Mouse (Mus musculus) myocyte (in vitro differentiated cells): ENCODE data around the gene Jag1. TPM values are rescaled to one million over a fixed set of nuclear protein-coding genes. Genes with fewer than 3 reads are reported as not detected.

Experiments used
- H3K27me3 ChIP-seq: one replicate; pipeline ENCODE4 v1.6.1; 2011; ENCODE audit not compliant: control insufficient read depth, insufficient read depth, insufficient read length
- H3K36me3 ChIP-seq: one replicate; pipeline ENCODE4 v1.6.1; 2011; ENCODE audit not compliant: control insufficient read depth, insufficient read depth
- H3K4me2 ChIP-seq: one replicate; pipeline ENCODE4 v1.6.1; 2011; ENCODE audit warnings: low read depth, control low read depth
- H3K4me3 ChIP-seq: one replicate; pipeline ENCODE4 v1.5.1; 2011; ENCODE audit warnings: mild to moderate bottlenecking, control low read depth, moderate library complexity
- H3K79me2 ChIP-seq: one replicate; pipeline ENCODE4 v1.6.1; 2011; ENCODE audit not compliant: control insufficient read depth, insufficient read depth
- H3ac ChIP-seq: one replicate; pipeline ENCODE4 v1.6.1; 2011; ENCODE audit not compliant: control insufficient read depth, insufficient read length
- CEBPB ChIP-seq: IDR thresholded peaks from 2 replicates; pipeline ENCODE4 v1.6.1; 2011; ENCODE audit warnings: mild to moderate bottlenecking, moderate library complexity; ENCODE audit not compliant: poor library complexity, insufficient read depth, severe bottlenecking
- E2F4 ChIP-seq: IDR thresholded peaks from one replicate; pipeline ENCODE4 v1.6.1; 2011; ENCODE audit warnings: mild to moderate bottlenecking, control low read depth, moderate library complexity; ENCODE audit not compliant: insufficient read depth
- MAX ChIP-seq: IDR thresholded peaks from one replicate; pipeline ENCODE4 v1.6.1; 2011; ENCODE audit warnings: low read depth, mild to moderate bottlenecking, control low read depth
- MYOD1 ChIP-seq, 3 experiments: IDR thresholded peaks; one replicate each; pipeline ENCODE4 v1.6.1; 2011; ENCODE audit warnings: control low read depth in 2 of 3, low read depth in 2 of 3, mild to moderate bottlenecking in 2 of 3, moderate library complexity in 1 of 3; ENCODE audit not compliant: insufficient read length in 2 of 3, control insufficient read depth in 1 of 3
- MYOG ChIP-seq, 3 experiments: IDR thresholded peaks; one replicate each; pipeline ENCODE4 v1.6.1; 2011; ENCODE audit warnings: control low read depth in 2 of 3, low read depth in 2 of 3, mild to moderate bottlenecking in 2 of 3; ENCODE audit not compliant: insufficient read length in 2 of 3, control insufficient read depth in 1 of 3, insufficient read depth in 1 of 3
- POLR2A ChIP-seq: IDR thresholded peaks from one replicate; pipeline ENCODE4 v1.6.1; 2011; ENCODE audit warnings: low read depth, mild to moderate bottlenecking, control low read depth, moderate library complexity; ENCODE audit not compliant: insufficient read length
- POLR2AphosphoS2 ChIP-seq: IDR thresholded peaks from one replicate; pipeline ENCODE4 v1.6.1; 2011; ENCODE audit warnings: low read depth, control low read depth; ENCODE audit not compliant: insufficient read length
- REST ChIP-seq: IDR thresholded peaks from one replicate; pipeline ENCODE4 v1.6.1; 2011; ENCODE audit warnings: mild to moderate bottlenecking, control low read depth, moderate library complexity; ENCODE audit not compliant: insufficient read depth, insufficient read length
- SRF ChIP-seq: IDR thresholded peaks from one replicate; pipeline ENCODE4 v1.6.1; 2011; ENCODE audit warnings: low read depth; ENCODE audit not compliant: control insufficient read depth, insufficient read length
- TCF12 ChIP-seq: IDR thresholded peaks from one replicate; pipeline ENCODE4 v1.6.1; 2011; ENCODE audit warnings: mild to moderate bottlenecking, control low read depth; ENCODE audit not compliant: poor library complexity, insufficient read depth, severe bottlenecking
- TCF3 ChIP-seq: IDR thresholded peaks from one replicate; pipeline ENCODE4 v1.6.1; 2011; ENCODE audit warnings: low read depth, control low read depth; ENCODE audit not compliant: insufficient read length
- USF1 ChIP-seq: IDR thresholded peaks from one replicate; pipeline ENCODE4 v1.6.1; 2011; ENCODE audit warnings: low read depth, mild to moderate bottlenecking, control low read depth, moderate library complexity
- polyA plus RNA-seq: library from polyadenylated mRNA; unstranded; fragments of >200 nt; fragmentation: generic; extraction: Trizol; gene quantifications from one replicate; pipeline ENCODE4 v1.2.1, GENCODE M21; 2012; ENCODE audit warnings: missing spikeins

Jag1 gene
- polyA plus RNA-seq, 1 experiment, result 17.9 TPM

DNA sequence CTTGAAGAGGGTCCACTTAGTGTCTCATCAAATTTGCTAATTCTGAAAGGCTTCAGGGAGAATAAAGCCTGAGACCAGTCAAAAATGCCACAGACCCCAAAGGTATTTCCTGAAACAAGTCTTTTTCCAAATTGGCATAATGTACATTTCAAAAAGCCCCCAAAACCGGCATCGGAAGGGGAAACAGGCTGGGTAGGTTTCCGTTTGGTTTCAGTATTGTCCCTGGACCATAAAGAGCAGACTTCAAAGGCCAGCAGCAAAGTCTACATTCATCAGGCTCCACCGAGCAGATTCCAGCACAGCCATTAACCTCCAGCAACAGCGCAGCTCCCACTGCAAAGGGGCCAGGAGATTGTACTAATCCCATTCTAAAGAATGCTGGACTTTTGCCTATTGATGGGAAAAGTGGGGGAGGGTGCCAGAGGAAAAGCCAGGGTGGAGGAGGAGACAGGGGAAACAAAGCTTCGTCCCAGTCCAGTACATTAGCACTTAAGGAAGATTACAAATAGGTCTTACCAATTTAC lies 17.2 kb downstream of the Jag1 start:
- no peaks in the 10 kb centered on the region for H3K79me2 ChIP-seq
- TF ChIP-seq MYOD1 (IDR thresholded peaks at IDR 0.05; ENCODE audit: control insufficient read depth in 1 of 3, insufficient read length in 2 of 3, low read depth in 2 of 3), result no peak
- TF ChIP-seq MYOG (IDR thresholded peaks at IDR 0.05; ENCODE audit: control insufficient read depth in 1 of 3, insufficient read depth in 1 of 3, insufficient read length in 2 of 3, low read depth in 2 of 3), result no peak
- TF ChIP-seq TCF12, result no peak
- peaks cover 58% of the 10 kb centered on the region for H3K36me3 ChIP-seq
- no peak overlapping the region for H3K4me3 ChIP-seq
- no peak overlapping the region for H3K4me2 ChIP-seq
- H3ac ChIP-seq, result no peak overlapping the region
- H3K27me3 ChIP-seq, result no peaks in the 10 kb centered on the region

DNA sequence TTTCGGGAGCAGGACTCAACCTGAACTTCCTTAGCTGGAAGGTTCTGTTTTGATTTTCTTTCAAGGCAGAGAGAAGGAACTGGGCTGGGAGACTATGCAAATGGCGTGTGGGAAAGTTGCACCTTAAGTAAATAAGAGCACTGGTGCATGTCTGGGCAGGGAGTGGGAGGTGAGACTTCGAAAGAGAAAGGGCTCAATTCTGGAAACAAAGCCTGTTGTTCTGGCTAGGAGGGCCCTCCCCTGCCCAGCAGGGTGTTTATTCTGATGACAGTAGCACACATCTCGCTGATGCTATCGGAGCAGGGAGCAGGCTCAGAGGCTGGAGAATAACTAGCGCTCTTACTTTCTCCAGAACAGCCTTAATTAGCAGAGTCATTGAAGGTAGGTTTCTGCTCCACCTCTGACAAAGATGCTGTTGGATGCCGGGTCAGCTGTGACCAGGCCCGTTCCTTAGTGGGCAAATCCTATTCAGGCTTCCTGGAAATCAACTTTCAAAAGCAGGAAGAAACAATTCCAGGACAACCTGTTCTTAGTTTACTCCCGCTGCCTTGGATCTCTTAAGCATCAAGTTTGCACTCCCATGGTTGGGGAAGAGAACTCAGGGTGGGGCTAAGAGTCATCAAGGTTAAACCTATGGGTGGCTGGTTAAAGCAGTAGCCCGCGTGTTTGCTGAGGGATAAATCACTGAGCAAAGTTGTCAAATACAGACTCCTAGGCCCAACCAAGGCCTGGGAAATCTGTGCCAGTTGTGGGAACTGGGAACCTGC lies 18.0 kb downstream of the Jag1 start:
- TF ChIP-seq SRF (no peak), REST (no peak), E2F4 (no peak), MYOG (IDR thresholded peaks at IDR 0.05; ENCODE audit: control insufficient read depth in 1 of 3, insufficient read depth in 1 of 3, insufficient read length in 2 of 3, low read depth in 2 of 3) (no peak), TCF12 (no peak), MAX (no peak), TCF3 (no peak), CEBPB (no peak), USF1 (no peak), MYOD1 (IDR thresholded peaks at IDR 0.05; ENCODE audit: control insufficient read depth in 1 of 3, insufficient read length in 2 of 3, low read depth in 2 of 3) (no peak), POLR2A (no peak), POLR2AphosphoS2 (no peak)
- Histone ChIP-seq H3K27me3 (no peaks in the 10 kb centered on the region), H3K4me2 (no peak overlapping the region), H3K36me3 (peaks cover 58% of the 10 kb centered on the region), H3ac (no peak overlapping the region), H3K4me3 (no peak overlapping the region), H3K79me2 (no peaks in the 10 kb centered on the region)

DNA sequence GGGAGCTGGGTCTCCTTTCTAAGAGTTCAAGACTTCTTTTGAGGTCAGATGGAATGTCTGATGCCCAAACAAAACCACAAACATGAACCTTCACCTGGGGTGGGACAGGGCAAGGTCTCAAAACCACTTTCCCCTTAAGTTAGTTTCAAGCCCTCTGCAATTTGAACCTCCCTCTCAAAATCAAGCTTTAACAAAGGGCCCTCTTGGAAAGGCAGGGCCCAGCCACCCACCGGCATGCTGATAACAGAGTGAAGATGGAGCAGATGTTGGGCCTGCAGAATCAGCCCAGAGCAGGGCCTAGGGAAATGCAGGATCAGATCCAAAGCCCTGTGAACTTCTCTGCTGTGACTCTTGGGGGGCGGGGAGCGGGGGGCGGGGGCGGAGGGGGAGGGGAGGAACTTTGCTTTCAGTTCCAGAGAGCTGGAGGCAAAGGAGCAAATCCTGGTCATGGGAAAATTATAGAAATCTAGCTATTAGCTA lies 19.4 kb downstream of the Jag1 start:
- peaks cover 58% of the 10 kb centered on the region for H3K36me3 ChIP-seq

DNA sequence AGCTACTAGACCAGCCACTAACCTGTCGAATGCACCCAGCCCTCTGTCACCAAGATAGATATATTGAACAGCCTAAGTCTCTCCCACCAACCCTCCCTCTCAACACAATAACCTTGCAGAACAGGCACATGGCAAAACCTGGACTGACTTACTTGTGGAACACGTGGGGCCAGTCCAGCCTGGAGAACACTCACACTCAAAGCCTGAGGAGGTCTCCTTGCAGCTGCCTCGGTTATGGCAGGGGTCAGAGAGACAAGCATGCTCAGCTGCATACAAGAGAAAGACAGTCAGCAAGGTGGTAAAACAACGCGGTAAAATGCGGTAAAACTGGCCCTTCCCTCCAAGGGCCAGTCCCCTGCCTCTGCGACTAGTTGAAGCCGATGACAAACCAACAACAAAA lies 22.1 kb downstream of the Jag1 start:
- TF ChIP-seq SRF (no peak), POLR2A (no peak), POLR2AphosphoS2 (no peak), REST (no peak), E2F4 (no peak), CEBPB (no peak), MAX (no peak), TCF3 (no peak), TCF12 (no peak), MYOG (IDR thresholded peaks at IDR 0.05; ENCODE audit: control insufficient read depth in 1 of 3, insufficient read depth in 1 of 3, insufficient read length in 2 of 3, low read depth in 2 of 3) (no peak), USF1 (no peak)
- Histone ChIP-seq H3K36me3 (peaks cover 65% of the 10 kb centered on the region), H3K27me3 (no peaks in the 10 kb centered on the region), H3K4me3 (no peak overlapping the region), H3ac (no peak overlapping the region), H3K79me2 (no peaks in the 10 kb centered on the region), H3K4me2 (no peak overlapping the region)

More for the DNA sequence above, 19.4 kb downstream of the Jag1 start:
- H3K27me3 ChIP-seq, result no peaks in the 10 kb centered on the region
- TF ChIP-seq MYOG (IDR thresholded peaks at IDR 0.05; ENCODE audit: control insufficient read depth in 1 of 3, insufficient read depth in 1 of 3, insufficient read length in 2 of 3, low read depth in 2 of 3) (no peak), CEBPB (no peak), POLR2AphosphoS2 (no peak), USF1 (no peak), TCF12 (no peak), REST (no peak), POLR2A (no peak), TCF3 (no peak), MYOD1 (IDR thresholded peaks at IDR 0.05; ENCODE audit: control insufficient read depth in 1 of 3, insufficient read length in 2 of 3, low read depth in 2 of 3) (no peak), MAX (no peak), SRF (no peak), E2F4 (no peak)
- H3ac ChIP-seq, result no peak overlapping the region
- no peaks in the 10 kb centered on the region for H3K79me2 ChIP-seq
- H3K4me3 ChIP-seq, result no peak overlapping the region
- H3K4me2 ChIP-seq, result no peak overlapping the region

DNA sequence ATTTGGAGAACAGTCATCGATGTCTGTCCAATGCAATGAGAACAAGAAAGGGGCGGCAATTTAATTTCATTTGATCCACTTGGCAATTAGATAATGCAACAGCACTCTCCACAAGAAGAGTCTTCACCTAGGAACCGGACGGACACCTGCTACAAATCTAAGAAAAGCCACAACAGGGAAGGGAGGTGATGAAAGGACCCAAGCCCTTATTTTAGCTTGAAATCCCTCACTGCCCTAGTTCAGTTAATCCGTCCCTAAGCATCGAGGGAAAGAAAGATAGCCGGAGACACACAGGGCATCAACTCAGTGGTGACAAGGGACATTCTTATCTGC lies 23.2 kb downstream of the Jag1 start:
- Histone ChIP-seq H3K4me3 (no peak overlapping the region), H3K36me3 (peaks cover 64% of the 10 kb centered on the region), H3K27me3 (no peaks in the 10 kb centered on the region), H3K4me2 (no peak overlapping the region), H3K79me2 (no peaks in the 10 kb centered on the region), H3ac (no peak overlapping the region)
- TF ChIP-seq USF1, result no peak
- TF ChIP-seq TCF12, result no peak
- TF ChIP-seq TCF3, result no peak
- TF ChIP-seq POLR2AphosphoS2, result no peak
- no peak for TF ChIP-seq REST
- TF ChIP-seq MAX, result no peak
- TF ChIP-seq MYOG (IDR thresholded peaks at IDR 0.05; ENCODE audit: control insufficient read depth in 1 of 3, insufficient read depth in 1 of 3, insufficient read length in 2 of 3, low read depth in 2 of 3), result no peak
- no peak for TF ChIP-seq MYOD1 (IDR thresholded peaks at IDR 0.05; ENCODE audit: control insufficient read depth in 1 of 3, insufficient read length in 2 of 3, low read depth in 2 of 3)
- no peak for TF ChIP-seq SRF
- TF ChIP-seq E2F4, result no peak
- no peak for TF ChIP-seq CEBPB
- no peak for TF ChIP-seq POLR2A
